Mouse (Mus musculus) kidney, adult 2 months (tissue): ENCODE measurements at regions not wholly inside any gene's neighbourhood (a gene's known extent, or its start where the extent isn't known, plus 50 kb on each side); places are given as distances from the start of the nearest gene placed in this dataset.

Source experiments
- CTCF ChIP-seq: fragments of 200-500 bp; conservative IDR thresholded peaks from 2 replicates; pipeline ENCODE4 v1.5.1; 2011; ENCODE audit warnings: low read depth, mild to moderate bottlenecking, control low read depth, low read length, moderate library complexity, mixed read lengths; ENCODE audit not compliant: insufficient read depth, insufficient read length
- POLR2A ChIP-seq: fragments of 200-500 bp; IDR thresholded peaks from one replicate; pipeline ENCODE4 v1.6.1; 2011; ENCODE audit warnings: low read depth, low read length, control low read depth

- TF ChIP-seq CTCF (no peak), POLR2A (no peak)
These were observed 227.6 kb downstream of the Bcl2l11 start for GRCm38 (mm10) chr2:128353457-128353856.
